Mouse (Mus musculus) liver, adult 2 months (tissue): ENCODE measurements at regions not wholly inside any gene's neighbourhood (a gene's known extent, or its start where the extent isn't known, plus 50 kb on each side); places are given as distances from the start of the nearest gene placed in this dataset.

ENCODE experiments used
- CTCF ChIP-seq: fragments of 200-500 bp; IDR thresholded peaks from 2 replicates; pipeline ENCODE4 v1.5.1; 2011; ENCODE audit warnings: low read depth, low read length, control low read depth
- POLR2A ChIP-seq: fragments of 200-500 bp; IDR thresholded peaks from 2 replicates; pipeline ENCODE4 v1.6.1; 2011; ENCODE audit warnings: low read length, control low read depth; ENCODE audit not compliant: insufficient read depth; ENCODE audit errors: extremely low read depth

GRCm38 (mm10) chr1:186827773-186828172 is 78.6 kb upstream of the Rrp15 start:
- TF ChIP-seq CTCF: peak; percentile 22; the same call in 1 of the 2 replicates
- no peak for TF ChIP-seq POLR2A
